Mouse (Mus musculus): ENCODE data around the gene Midn. TPM values are rescaled to one million over a fixed set of nuclear protein-coding genes. Genes with fewer than 3 reads are reported as not detected.

Gene Midn
- polyA plus RNA-seq (2012; rRNA removed; ENCODE audit: low replicate concordance), result 83.5 and 239 TPM in 2 replicates

DNA sequence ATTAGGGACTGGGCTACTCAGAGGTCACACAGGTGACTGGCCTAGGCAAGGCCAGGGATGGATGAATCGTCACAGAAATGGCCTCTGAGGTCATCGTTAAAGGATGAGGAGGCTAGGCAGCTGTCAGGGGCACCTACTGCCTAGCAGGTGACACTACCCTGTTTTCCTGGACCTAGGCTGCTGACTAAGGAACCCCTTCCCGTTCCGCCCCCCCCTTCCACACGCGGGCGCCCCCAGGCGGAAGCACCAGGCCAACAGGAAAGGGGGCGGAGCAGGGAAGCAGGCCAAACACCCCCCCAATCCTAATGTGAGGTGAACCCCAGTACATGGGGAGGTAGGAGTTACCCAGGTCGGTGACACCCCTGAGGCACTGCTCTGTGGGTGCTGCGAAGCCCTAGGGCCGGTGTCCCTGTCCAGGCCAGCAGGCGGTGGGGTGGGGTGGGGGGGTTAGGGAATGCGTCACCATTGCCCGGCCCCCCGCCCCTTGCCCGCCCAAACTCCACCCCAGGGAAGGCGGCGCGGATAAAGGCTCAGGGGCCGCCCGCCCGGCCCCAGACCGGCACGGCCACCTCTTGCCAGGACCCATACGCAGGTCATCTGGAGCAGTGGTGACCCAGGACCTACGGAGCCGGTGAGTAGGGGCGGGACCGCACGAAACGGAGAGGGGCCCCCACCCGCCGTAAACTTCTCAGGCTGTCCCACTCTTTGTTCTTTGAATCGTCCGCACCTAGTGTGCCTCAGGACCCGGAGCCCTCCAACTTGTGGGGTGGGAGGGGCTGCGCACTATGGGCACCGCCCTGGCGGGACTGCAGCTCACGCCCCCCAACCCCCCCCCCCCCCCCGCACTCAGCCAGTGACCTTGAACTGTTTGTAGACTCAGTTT lies at the start of gene Midn:
Gene Midn (plus strand): TSS at position 554 of the 883 bp plus-strand sequence.

DNA sequence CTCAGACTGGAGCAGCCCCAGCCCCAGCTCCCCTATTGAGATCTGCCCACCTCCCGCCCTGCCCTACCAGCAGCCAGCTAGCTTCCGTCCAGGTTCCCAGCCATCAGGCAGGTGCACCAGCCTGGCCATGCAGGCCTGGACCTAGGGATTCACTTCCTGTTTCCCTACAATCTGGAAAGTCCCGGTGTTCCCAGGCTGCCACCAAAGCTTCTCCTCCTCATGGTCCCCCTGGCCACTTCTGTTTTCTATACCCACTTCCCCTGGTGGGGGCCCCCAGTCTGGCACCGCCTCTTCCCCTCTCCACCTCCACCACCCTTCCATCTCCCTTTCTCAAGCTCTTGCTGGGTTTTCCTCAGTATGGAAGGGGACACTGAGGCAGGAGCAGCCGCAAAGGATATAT lies 42.6 kb upstream of the Midn start, which contains the start of gene Sbno2:
Gene Sbno2 (minus strand): TSS at position 112 of the 400 bp plus-strand sequence.

DNA sequence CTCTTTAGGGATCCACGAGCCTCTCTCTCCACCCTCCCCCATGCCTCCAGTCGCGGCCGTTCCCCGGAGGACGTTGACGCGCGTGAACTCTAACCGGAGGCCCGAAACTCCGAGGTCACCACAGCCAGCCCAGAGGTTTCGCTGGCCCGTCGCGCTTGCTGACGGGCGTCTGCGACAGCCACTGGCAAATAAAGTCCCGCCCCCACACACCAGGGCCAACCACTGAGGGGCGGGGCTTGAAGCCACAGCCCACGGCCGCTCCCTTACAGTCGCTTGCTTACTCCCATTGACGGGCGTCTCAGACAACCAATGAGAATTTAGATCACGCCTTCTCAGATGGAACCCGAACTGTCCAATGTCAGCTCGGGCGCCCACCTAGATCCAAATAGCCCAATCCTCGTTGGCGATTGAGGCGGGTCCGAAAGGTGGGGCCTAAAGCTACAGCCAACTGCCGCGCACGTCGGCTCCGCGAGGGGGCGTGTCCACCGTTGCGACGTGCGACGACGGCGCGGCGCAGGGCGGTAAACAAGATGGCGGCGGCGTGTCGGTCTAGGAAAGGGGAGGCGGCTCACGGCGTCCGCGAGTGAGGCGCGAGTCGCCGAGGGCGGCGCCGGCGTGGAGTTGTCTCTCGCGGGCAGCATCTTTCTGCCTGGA lies 32.7 kb upstream of the Midn start, which contains the start of gene Stk11:
Gene Stk11 (plus strand): TSS at position 514 of the 654 bp plus-strand sequence.

DNA sequence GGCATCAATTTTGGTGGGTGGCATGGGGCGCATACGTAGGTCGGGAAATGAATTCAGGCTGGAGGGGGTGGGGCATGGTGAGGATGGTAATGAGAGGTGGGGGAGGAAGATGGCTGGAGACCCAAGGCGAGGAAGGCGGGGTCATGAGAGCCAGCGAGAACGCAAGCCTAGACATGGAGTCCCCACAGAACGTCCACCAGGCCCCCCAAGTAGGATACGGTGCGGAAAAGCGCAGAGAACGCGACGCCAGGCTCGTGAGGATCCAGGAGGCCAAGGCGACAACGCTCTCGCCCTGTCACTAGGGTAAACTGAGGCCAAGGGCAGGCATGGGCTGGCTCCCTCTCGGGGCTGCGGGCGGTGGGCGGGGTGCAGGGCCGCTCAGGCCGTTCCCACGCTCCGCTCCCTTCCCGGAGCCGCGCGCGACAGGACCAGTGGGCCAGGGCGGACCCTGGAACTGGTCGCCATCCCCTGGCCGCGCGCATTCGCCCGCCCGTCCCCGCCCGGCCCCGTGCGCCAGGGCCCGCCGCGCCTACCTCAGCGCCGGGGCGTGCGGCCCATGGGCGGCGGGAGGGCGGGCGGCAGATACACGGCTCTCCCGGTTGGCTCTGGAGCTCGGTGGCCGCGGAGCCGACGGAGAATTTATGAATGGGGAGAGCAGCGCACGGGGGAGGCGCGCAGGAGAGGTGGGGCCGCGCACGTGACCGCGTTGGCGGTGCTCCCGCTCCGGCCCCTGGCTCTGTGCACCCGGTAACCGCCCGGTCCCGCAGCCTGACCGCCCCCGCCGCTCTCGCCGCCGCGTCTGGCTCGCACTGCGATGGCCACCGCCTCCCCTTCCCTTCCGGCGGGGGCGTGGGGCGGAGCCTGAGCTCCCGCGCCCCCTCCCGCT lies 9.3 kb upstream of the Midn start, which contains the start of gene Atp5d:
Gene Atp5d (plus strand): TSS at position 80 of the 886 bp plus-strand sequence.

GRCm38 (mm10) chr10:80140666-80141035 lies 7.4 kb upstream of the Midn start, which contains the start of gene Cbarp:
Gene Cbarp (minus strand): TSS chr10:80140835.

GRCm38 (mm10) chr10:80165392-80166128 lies 17.5 kb downstream of the Midn start, which contains the start of gene Cirbp:
Gene Cirbp (plus strand): TSS chr10:80165985.

GRCm38 (mm10) chr10:80172527-80173292 lies 24.6 kb downstream of the Midn start, which contains the start of gene 1600002K03Rik:
Gene 1600002K03Rik (plus strand): TSS chr10:80172944.

DNA sequence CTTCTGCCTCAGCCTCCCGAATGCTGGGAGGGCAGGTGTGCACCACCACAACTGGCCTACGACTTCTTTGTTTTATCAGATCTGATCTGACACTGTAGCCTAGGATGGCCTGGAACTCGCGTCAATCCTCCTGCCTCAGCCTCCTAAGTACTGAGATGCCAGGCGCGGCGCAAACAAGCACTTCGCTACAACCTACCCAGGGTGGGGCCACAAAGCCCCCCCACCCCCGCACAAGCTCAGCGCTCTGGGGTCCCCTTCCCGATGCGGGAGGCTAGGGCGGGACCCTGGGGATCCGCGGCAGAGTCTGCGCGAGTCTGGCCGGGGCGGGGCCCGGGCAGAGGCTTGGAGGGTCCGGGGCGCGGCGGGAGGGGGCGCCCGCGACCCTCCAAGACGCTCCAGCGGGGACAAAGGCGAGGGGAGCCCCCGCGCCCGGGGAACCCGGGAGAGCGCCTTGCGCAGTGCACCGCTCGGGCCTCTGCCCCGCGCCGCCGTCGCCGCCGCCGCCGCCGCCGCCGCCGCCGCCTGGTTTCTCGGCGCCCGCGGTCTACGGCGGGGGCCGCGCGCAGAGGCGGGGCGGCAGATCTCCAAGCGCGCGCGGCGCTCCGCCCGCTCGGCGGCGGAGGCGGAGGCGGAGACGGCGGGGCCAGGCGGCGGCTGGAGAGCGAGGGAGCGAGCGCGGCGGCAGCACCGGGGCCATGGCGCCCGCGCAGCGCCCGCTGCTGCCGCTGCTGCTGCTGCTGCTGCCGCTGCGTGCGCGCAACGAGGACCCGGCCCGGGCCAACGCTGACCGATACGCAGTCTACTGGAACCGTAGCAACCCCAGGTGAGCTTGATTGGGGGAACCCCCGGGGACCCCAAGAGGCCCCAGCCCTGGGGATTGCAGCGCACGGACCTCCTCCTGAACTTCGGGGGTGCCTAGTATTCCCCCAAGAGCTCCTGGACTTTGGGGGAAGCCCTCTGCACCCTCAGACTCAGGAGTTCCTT lies 31.3 kb downstream of the Midn start, which contains the start of gene Efna2:
Gene Efna2 (plus strand): TSS at position 415 of the 984 bp plus-strand sequence.

Other genes with a start within 250 kb of the Midn start
- 66.2 and 92.4 TPM in 2 replicates for gene Med16, start 239.3 kb upstream of the Midn start, polyA plus RNA-seq (2012; rRNA removed; ENCODE audit: low replicate concordance)
- gene Gm26602, start 237.4 kb upstream of the Midn start, polyA plus RNA-seq (2012; rRNA removed; ENCODE audit: low replicate concordance), result not detected in 2 replicates
- gene Kiss1r, start 231.3 kb upstream of the Midn start, polyA plus RNA-seq (2012; rRNA removed; ENCODE audit: low replicate concordance), result 9.0 and 14.4 TPM in 2 replicates
- gene R3hdm4, start 227.1 kb upstream of the Midn start, polyA plus RNA-seq (2012; rRNA removed; ENCODE audit: low replicate concordance), result 194 and 208 TPM in 2 replicates
- gene Arid3a, start 221.2 kb upstream of the Midn start, polyA plus RNA-seq (2012; rRNA removed; ENCODE audit: low replicate concordance), result 5.2 and 16.6 TPM in 2 replicates
- 47.1 and 52.1 TPM in 2 replicates for gene Wdr18, start 188.1 kb upstream of the Midn start, polyA plus RNA-seq (2012; rRNA removed; ENCODE audit: low replicate concordance)
- gene Grin3b, start 177.6 kb upstream of the Midn start, polyA plus RNA-seq (2012; rRNA removed; ENCODE audit: low replicate concordance), result 0.10 and 0.30 TPM in 2 replicates
- 304 and 505 TPM in 2 replicates for gene Tmem259, start 163.9 kb upstream of the Midn start, polyA plus RNA-seq (2012; rRNA removed; ENCODE audit: low replicate concordance)
- 138 and 301 TPM in 2 replicates for gene Cnn2, start 159.7 kb upstream of the Midn start, polyA plus RNA-seq (2012; rRNA removed; ENCODE audit: low replicate concordance)
- 23.5 and 40.2 TPM in 2 replicates for gene Abca7, start 151.8 kb upstream of the Midn start, polyA plus RNA-seq (2012; rRNA removed; ENCODE audit: low replicate concordance)
- 152 and 343 TPM in 2 replicates for gene Arhgap45, start 131.6 kb upstream of the Midn start, polyA plus RNA-seq (2012; rRNA removed; ENCODE audit: low replicate concordance)
- gene Polr2e, start 108.5 kb upstream of the Midn start, polyA plus RNA-seq (2012; rRNA removed; ENCODE audit: low replicate concordance), result 129 and 172 TPM in 2 replicates
- 1,265 and 1,308 TPM in 2 replicates for gene Gpx4, start 101.1 kb upstream of the Midn start, polyA plus RNA-seq (2012; rRNA removed; ENCODE audit: low replicate concordance)
- gene Sbno2, start 42.7 kb upstream of the Midn start, polyA plus RNA-seq (2012; rRNA removed; ENCODE audit: low replicate concordance), result 106 and 161 TPM in 2 replicates
- gene Stk11, start 32.5 kb upstream of the Midn start, polyA plus RNA-seq (2012; rRNA removed; ENCODE audit: low replicate concordance), result 164 and 186 TPM in 2 replicates
- 1,044 and 2,712 TPM in 2 replicates for gene Atp5d, start 9.6 kb upstream of the Midn start, polyA plus RNA-seq (2012; rRNA removed; ENCODE audit: low replicate concordance)
- gene Cbarp, start 7.4 kb upstream of the Midn start, polyA plus RNA-seq (2012; rRNA removed; ENCODE audit: low replicate concordance), result 27.7 and 53.0 TPM in 2 replicates
- 93.4 and 153 TPM in 2 replicates for gene Cirbp, start 17.7 kb downstream of the Midn start, polyA plus RNA-seq (2012; rRNA removed; ENCODE audit: low replicate concordance)
- 11.7 and 15.0 TPM in 2 replicates for gene 1600002K03Rik, start 24.7 kb downstream of the Midn start, polyA plus RNA-seq (2012; rRNA removed; ENCODE audit: low replicate concordance)
- 5.0 and 12.1 TPM in 2 replicates for gene Efna2, start 31.2 kb downstream of the Midn start, polyA plus RNA-seq (2012; rRNA removed; ENCODE audit: low replicate concordance)
- 45.9 and 46.8 TPM in 2 replicates for gene Mum1, start 78.2 kb downstream of the Midn start, polyA plus RNA-seq (2012; rRNA removed; ENCODE audit: low replicate concordance)
- 857 and 948 TPM in 2 replicates for gene Ndufs7, start 100.8 kb downstream of the Midn start, polyA plus RNA-seq (2012; rRNA removed; ENCODE audit: low replicate concordance)
- 41.6 and 54.2 TPM in 2 replicates for gene Gamt, start 112.7 kb downstream of the Midn start, polyA plus RNA-seq (2012; rRNA removed; ENCODE audit: low replicate concordance)
- gene Dazap1, start 113.2 kb downstream of the Midn start, polyA plus RNA-seq (2012; rRNA removed; ENCODE audit: low replicate concordance), result 40.3 and 92.4 TPM in 2 replicates
- 1,242 and 1,668 TPM in 2 replicates for gene Rps15, start 144.2 kb downstream of the Midn start, polyA plus RNA-seq (2012; rRNA removed; ENCODE audit: low replicate concordance)
- gene Apc2, start 147.7 kb downstream of the Midn start, polyA plus RNA-seq (2012; rRNA removed; ENCODE audit: low replicate concordance), result 1.4 and 1.9 TPM in 2 replicates
- gene 2310011J03Rik, start 172.3 kb downstream of the Midn start, polyA plus RNA-seq (2012; rRNA removed; ENCODE audit: low replicate concordance), result 57.6 and 67.1 TPM in 2 replicates
- 18.9 and 31.0 TPM in 2 replicates for gene Pcsk4, start 181.2 kb downstream of the Midn start, polyA plus RNA-seq (2012; rRNA removed; ENCODE audit: low replicate concordance)
- 17.8 and 36.0 TPM in 2 replicates for gene Reep6, start 181.7 kb downstream of the Midn start, polyA plus RNA-seq (2012; rRNA removed; ENCODE audit: low replicate concordance)
- 47.3 and 58.2 TPM in 2 replicates for gene Adamtsl5, start 200.1 kb downstream of the Midn start, polyA plus RNA-seq (2012; rRNA removed; ENCODE audit: low replicate concordance)
- gene Plk5, start 208.2 kb downstream of the Midn start, polyA plus RNA-seq (2012; rRNA removed; ENCODE audit: low replicate concordance), result 2.2 and 3.0 TPM in 2 replicates
- 13.8 and 47.5 TPM in 2 replicates for gene Mex3d, start 239.4 kb downstream of the Midn start, polyA plus RNA-seq (2012; rRNA removed; ENCODE audit: low replicate concordance)